Mouse (Mus musculus): ENCODE measurements at regions not wholly inside any gene's neighbourhood (a gene's known extent, or its start where the extent isn't known, plus 50 kb on each side); places are given as distances from the start of the nearest gene placed in this dataset.
"Not testable (repeated sequence)": the region's sequence is repeated elsewhere in the genome, so short reads cannot be mapped to it uniquely, and the experiment has no call there.

GRCm38 (mm10) chr5:149857019-149857418 is 161.5 kb upstream of the Rxfp2 start:
- Histone ChIP-seq H3K27me3 (ENCODE audit: low read depth, poor library complexity, severe bottlenecking) (peaks cover 6% of the 10 kb centered on the region), H3K36me3 (no peaks in the 10 kb centered on the region), H3K4me3 (no peak overlapping the region), H3K9me3 (replicated peaks) (no peaks in the 10 kb centered on the region), H3K27ac (replicated peaks) (no peak overlapping the region), H3K4me1 (peaks cover 9% of the 10 kb centered on the region; the same call in 1 of the 2 replicates)
- DNase-seq (ENCODE audit: low spot score): no peak
- WGBS: 86% methylated on average over 1 of the region's 1 CpGs

DNA sequence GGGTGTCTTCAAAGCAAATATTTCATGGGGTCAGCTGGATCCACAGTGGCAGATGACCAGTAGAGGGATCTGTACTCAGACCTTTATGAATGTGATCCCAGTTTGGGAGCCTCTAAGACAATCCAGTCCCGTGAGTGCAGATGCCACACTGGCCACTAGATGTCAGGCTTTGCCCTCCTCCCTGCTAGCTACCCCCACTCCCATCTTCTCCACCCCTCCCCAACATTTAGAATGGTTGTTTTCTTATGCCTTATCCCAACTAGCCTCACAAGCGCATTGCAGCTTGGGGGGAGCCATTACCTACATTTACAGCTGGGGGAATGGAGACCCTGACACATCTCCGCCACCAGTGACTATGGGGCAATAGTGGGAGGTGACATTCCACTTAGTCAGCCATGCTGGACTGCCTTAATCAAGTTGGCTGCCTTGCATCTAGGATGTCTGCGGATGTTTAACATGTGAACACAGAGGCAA is 156.9 kb upstream of the Rxfp2 start:
- H3K4me1 ChIP-seq: peaks cover 6% of the 10 kb centered on the region; the same call in 1 of the 2 replicates
- DNase-seq (ENCODE audit: low spot score): peak; percentile 59
- H3K27me3 ChIP-seq (ENCODE audit: low read depth, poor library complexity, severe bottlenecking): no peaks in the 10 kb centered on the region; the same call in 1 of the 2 replicates
- H3K4me3 ChIP-seq: no peak overlapping the region
- H3K36me3 ChIP-seq: no peaks in the 10 kb centered on the region
- H3K9me3 ChIP-seq (replicated peaks): no peaks in the 10 kb centered on the region
- WGBS: 49% methylated on average over 4 of the region's 4 CpGs
- no peak overlapping the region for H3K27ac ChIP-seq (replicated peaks)

DNA sequence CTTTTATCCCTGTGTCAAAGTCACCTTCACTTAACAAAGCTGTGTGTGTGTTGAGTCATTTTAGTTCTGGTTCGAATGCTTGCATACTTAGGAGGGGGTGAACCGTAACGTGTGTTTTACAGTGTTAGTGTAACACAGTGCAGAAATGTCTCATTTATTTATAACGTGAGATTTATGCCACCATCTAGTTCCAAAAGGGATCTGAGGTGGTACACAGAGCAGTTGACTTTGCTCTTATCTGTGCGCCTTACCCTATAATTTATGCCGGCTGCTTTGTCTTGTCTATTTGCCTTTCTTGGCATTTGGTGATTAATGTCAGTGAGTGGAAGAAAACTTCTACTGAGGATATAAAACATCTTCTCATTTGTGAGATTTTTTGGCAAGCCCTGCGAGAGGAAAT is 150.5 kb upstream of the Rxfp2 start:
- DNase-seq (ENCODE audit: low spot score): no peak
- H3K4me3 ChIP-seq: no peak overlapping the region
- no peak overlapping the region for H3K27ac ChIP-seq (replicated peaks)
- no peaks in the 10 kb centered on the region for H3K36me3 ChIP-seq
- WGBS: 86% methylated on average over 7 of the region's 7 CpGs
- peaks cover 13% of the 10 kb centered on the region for H3K4me1 ChIP-seq
- peaks cover 24% of the 10 kb centered on the region for H3K27me3 ChIP-seq (ENCODE audit: low read depth, poor library complexity, severe bottlenecking)
- no peaks in the 10 kb centered on the region for H3K9me3 ChIP-seq (replicated peaks)

DNA sequence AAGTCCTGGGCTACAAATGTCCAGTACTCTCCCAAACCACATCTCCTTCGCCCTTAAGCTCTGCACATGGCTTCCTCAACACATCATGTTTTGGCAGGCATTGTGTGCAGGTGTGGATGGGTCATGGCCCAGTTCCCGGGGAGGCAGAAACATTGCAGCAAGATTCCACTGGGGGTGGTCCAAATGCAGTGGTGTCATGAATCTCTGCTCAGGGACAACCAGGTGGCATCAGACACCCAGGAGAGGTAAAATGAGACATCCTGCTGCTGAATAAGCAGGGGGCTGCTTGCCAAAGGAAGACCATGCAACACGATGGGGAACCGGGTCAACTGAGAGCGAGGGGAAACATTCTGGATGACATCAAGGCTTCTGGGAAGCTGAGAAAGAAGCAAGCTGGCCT is 149.0 kb upstream of the Rxfp2 start:
- no peaks in the 10 kb centered on the region for H3K9me3 ChIP-seq (replicated peaks)

GRCm38 (mm10) chr5:149870596-149870995 is 147.9 kb upstream of the Rxfp2 start:
- no peak for DNase-seq (ENCODE audit: low spot score)
- Histone ChIP-seq H3K9me3 (replicated peaks) (no peaks in the 10 kb centered on the region), H3K27ac (replicated peaks) (no peak overlapping the region), H3K4me3 (no peak overlapping the region), H3K4me1 (peaks cover 19% of the 10 kb centered on the region), H3K27me3 (ENCODE audit: low read depth, poor library complexity, severe bottlenecking) (peaks cover 37% of the 10 kb centered on the region), H3K36me3 (no peaks in the 10 kb centered on the region)
- 90% methylated on average over 2 of the region's 2 CpGs for WGBS

More for the DNA sequence above, 149.0 kb upstream of the Rxfp2 start:
- Histone ChIP-seq H3K4me1 (peaks cover 19% of the 10 kb centered on the region), H3K36me3 (no peaks in the 10 kb centered on the region), H3K27ac (replicated peaks) (no peak overlapping the region), H3K4me3 (no peak overlapping the region), H3K27me3 (ENCODE audit: low read depth, poor library complexity, severe bottlenecking) (peaks cover 37% of the 10 kb centered on the region)
- WGBS: 85% methylated on average over 5 of the region's 5 CpGs
- DNase-seq (ENCODE audit: low spot score): no peak

- H3K36me3 ChIP-seq: no peaks in the 10 kb centered on the region
- H3K4me1 ChIP-seq: peaks cover 19% of the 10 kb centered on the region
- DNase-seq (ENCODE audit: low spot score): peak; percentile 26
- H3K27me3 ChIP-seq (ENCODE audit: low read depth, poor library complexity, severe bottlenecking): peaks cover 37% of the 10 kb centered on the region
- 12% methylated on average over 2 of the region's 2 CpGs for WGBS
- no peaks in the 10 kb centered on the region for H3K9me3 ChIP-seq (replicated peaks)
- H3K27ac ChIP-seq (replicated peaks): no peak overlapping the region
- H3K4me3 ChIP-seq: no peak overlapping the region
Measured at GRCm38 (mm10) chr5:149871521-149871920, 147.0 kb upstream of the Rxfp2 start.

DNA sequence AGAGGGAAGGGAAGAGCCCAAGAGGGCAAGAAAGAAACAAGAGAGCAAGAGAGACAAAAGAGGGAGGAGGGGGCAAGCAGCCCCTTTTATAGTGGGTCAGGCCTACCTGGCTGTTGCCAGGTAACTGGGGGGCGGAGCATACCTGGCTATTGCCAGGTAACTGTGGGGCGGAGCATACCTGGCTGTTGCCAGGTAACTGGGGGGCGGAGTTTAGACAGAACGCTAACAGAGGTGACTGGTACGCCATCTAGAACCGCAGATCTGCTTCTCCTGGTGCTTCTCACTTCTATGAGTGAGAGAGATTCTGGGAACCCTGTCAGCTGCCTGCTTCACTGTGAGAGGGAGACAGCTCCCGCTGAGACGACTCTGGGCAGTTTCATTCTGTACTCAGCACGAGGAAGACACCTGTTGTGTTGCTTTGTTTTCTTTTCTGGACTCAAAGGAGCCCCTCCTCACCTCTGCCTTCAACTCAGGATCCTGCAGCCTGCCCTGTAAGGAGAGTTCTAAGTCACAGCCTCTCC is 144.9 kb upstream of the Rxfp2 start:
- no peak for DNase-seq (ENCODE audit: low spot score)
- Histone ChIP-seq H3K27ac (replicated peaks) (no peak overlapping the region), H3K4me3 (no peak overlapping the region), H3K36me3 (no peaks in the 10 kb centered on the region), H3K27me3 (ENCODE audit: low read depth, poor library complexity, severe bottlenecking) (peaks cover 36% of the 10 kb centered on the region), H3K9me3 (replicated peaks) (no peaks in the 10 kb centered on the region), H3K4me1 (peaks cover 19% of the 10 kb centered on the region)
- 20% methylated on average over 9 of the region's 9 CpGs for WGBS

DNA sequence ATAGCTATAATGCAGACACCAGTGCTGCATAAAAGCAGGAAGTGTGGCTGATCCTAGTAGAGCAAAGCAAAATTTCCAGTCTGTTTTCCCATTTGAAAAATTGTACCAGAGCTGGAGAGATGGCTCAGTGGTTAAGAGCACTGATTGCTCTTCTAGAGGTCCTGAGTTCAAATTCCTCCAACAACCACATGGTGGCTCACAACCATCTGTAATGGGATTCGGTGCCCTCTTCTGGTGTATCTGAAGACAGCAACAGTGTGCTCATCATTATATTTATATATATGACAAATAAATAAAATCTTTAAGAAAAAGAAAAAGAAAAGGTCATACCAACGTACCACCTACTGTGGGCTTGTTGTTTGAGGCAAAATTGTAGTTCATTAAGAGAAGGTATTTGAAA is 144.1 kb upstream of the Rxfp2 start:
- H3K4me3 ChIP-seq: no peak overlapping the region
- H3K27me3 ChIP-seq (ENCODE audit: low read depth, poor library complexity, severe bottlenecking): peaks cover 28% of the 10 kb centered on the region
- 79% methylated on average over 2 of the region's 2 CpGs for WGBS
- no peak overlapping the region for H3K27ac ChIP-seq (replicated peaks)
- H3K36me3 ChIP-seq: no peaks in the 10 kb centered on the region
- no peak for DNase-seq (ENCODE audit: low spot score)
- H3K9me3 ChIP-seq (replicated peaks): no peaks in the 10 kb centered on the region
- H3K4me1 ChIP-seq: peaks cover 19% of the 10 kb centered on the region

DNA sequence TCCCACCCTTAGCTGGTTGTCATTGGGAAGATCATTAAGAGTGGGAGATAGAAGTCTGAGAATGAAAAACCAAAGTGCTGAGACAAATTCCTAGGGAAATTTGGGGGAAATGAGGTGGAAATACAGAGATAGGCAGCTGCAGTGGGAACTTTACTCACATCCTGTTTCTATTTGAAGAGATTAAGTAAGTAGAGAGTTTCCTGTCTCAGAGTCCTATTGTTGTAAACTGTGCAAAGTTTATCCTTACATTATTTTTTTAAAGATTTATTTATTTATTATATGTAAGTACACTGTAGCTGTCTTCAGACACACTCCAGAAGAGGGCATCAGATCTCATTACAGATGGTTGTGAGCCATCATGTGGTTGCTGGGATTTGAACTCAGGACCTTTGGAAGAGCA is 126.0 kb upstream of the Rxfp2 start:
- not testable (repeated sequence) for H3K9me3 ChIP-seq (replicated peaks); H3K27me3 ChIP-seq (ENCODE audit: low read depth, poor library complexity, severe bottlenecking); H3K4me3 ChIP-seq; H3K36me3 ChIP-seq; H3K4me1 ChIP-seq; DNase-seq (ENCODE audit: low spot score); H3K27ac ChIP-seq (replicated peaks)

- WGBS: 73% methylated on average over 3 of the region's 3 CpGs
- no peaks in the 10 kb centered on the region for H3K4me1 ChIP-seq
- no peak for DNase-seq (ENCODE audit: low spot score)
Measured at GRCm38 (mm10) chr5:149906927-149907326, 111.5 kb upstream of the Rxfp2 start.

GRCm38 (mm10) chr5:149908376-149909078 is 109.9 kb upstream of the Rxfp2 start:
- H3K36me3 ChIP-seq: no peaks in the 10 kb centered on the region
- no peaks in the 10 kb centered on the region for H3K27me3 ChIP-seq (ENCODE audit: low read depth, poor library complexity, severe bottlenecking)
- DNase-seq (ENCODE audit: low spot score): no peak

More at GRCm38 (mm10) chr5:149906927-149907326, 111.5 kb upstream of the Rxfp2 start:
- H3K36me3 ChIP-seq: no peaks in the 10 kb centered on the region
- H3K27me3 ChIP-seq (ENCODE audit: low read depth, poor library complexity, severe bottlenecking): no peaks in the 10 kb centered on the region
- H3K4me3 ChIP-seq: no peak overlapping the region
- no peak overlapping the region for H3K27ac ChIP-seq (replicated peaks)
- H3K9me3 ChIP-seq (replicated peaks): no peaks in the 10 kb centered on the region

DNA sequence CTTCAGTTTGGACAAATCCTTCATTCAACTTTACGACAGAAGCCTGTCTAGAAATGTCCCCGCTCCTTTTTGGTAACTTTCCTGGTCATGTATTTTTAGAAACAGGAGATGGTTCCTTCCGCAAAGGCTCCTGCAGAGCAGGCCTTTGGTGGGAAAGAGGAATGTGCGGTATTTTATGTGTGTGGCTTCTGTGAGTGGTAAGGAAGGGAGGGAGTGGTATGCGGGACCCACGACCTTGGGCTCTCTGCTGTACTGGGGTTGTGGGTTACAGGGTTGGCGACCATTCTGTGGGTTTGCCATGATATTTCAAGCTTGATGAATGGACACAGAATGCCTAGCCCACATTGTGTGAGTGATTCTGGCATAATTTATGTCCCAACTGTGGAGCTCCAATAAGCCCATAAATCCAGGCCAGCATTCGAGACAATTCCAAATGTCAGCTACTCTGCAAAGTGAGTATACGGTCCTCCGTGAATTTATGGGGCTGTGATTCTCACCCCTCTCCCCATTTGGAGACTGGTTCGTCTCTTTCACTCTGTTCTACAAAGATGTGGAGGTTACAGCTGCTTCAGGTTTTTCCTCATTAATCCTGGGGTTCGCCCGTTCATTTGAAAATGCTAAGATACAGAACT is 109.3 kb upstream of the Rxfp2 start:
- H3K27me3 ChIP-seq (ENCODE audit: low read depth, poor library complexity, severe bottlenecking): no peaks in the 10 kb centered on the region
- H3K4me3 ChIP-seq: no peak overlapping the region
- no peak for DNase-seq (ENCODE audit: low spot score)
- no peaks in the 10 kb centered on the region for H3K9me3 ChIP-seq (replicated peaks)
- WGBS: 80% methylated on average over 13 of the region's 13 CpGs
- no peak overlapping the region for H3K27ac ChIP-seq (replicated peaks)
- H3K36me3 ChIP-seq: no peaks in the 10 kb centered on the region
- no peaks in the 10 kb centered on the region for H3K4me1 ChIP-seq

More at GRCm38 (mm10) chr5:149908376-149909078, 109.9 kb upstream of the Rxfp2 start:
- Histone ChIP-seq H3K9me3 (replicated peaks) (no peaks in the 10 kb centered on the region), H3K4me1 (no peaks in the 10 kb centered on the region), H3K27ac (replicated peaks) (no peak overlapping the region), H3K4me3 (no peak overlapping the region)
- WGBS: 80% methylated on average over 4 of the region's 4 CpGs

DNA sequence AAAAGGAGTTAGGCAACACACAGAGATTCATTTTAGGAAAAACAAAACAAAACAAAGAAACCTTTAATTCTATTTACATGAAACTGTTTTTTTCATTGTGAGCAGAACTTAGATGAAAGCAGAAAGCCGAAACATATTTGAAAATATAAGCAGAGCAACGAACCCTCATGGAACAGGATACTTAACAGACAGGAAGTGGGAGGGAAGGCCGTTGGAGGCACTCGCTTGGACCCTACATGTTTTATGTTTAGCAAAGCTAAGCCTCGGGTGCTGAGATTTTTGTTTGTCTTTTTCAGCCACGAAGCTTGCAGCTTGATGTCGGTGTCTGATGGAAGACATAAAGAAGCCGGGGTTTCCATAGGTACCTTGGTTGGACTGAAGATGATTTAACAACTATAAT is 108.5 kb upstream of the Rxfp2 start:
- H3K4me1 ChIP-seq: no peaks in the 10 kb centered on the region
- H3K27me3 ChIP-seq (ENCODE audit: low read depth, poor library complexity, severe bottlenecking): no peaks in the 10 kb centered on the region
- H3K9me3 ChIP-seq (replicated peaks): no peaks in the 10 kb centered on the region
- H3K27ac ChIP-seq (replicated peaks): no peak overlapping the region
- no peak overlapping the region for H3K4me3 ChIP-seq
- DNase-seq (ENCODE audit: low spot score): no peak
- 81% methylated on average over 8 of the region's 8 CpGs for WGBS
- no peaks in the 10 kb centered on the region for H3K36me3 ChIP-seq

Data from midbrain, embryonic 10.5 days (tissue).